Mouse (Mus musculus): ENCODE measurements around the gene Mxi1. TPM values are rescaled to one million over a fixed set of nuclear protein-coding genes. Genes with fewer than 3 reads are reported as not detected.

Gene Mxi1
- 4.5 TPM for polyA plus RNA-seq (2015; fragmentation: Illumina TruSeq; extraction: RNeasy Lipid Tissue Mini Kit (QIAGEN cat#74804); ENCODE audit: insufficient read depth, low read depth, low replicate concordance)

GRCm38 (mm10) chr19:53310348-53310747 is at the start of gene Mxi1:
Mxi1 (plus strand) TSS chr19:53310518.

GRCm38 (mm10) chr19:53371666-53372065 is 61.3 kb downstream of the Mxi1 start, which contains the start of gene Gm10197:
Gm10197 (minus strand) TSS chr19:53371766.

GRCm38 (mm10) chr19:53390495-53391007 is 80.2 kb downstream of the Mxi1 start, which contains the start of gene Smndc1:
Smndc1 (minus strand) TSS chr19:53390578.

Other genes with a start within 250 kb of the Mxi1 start
- 11.5 TPM for gene Add3, start 170.1 kb upstream of the Mxi1 start, polyA plus RNA-seq (2015; fragmentation: Illumina TruSeq; extraction: RNeasy Lipid Tissue Mini Kit (QIAGEN cat#74804); ENCODE audit: insufficient read depth, low read depth, low replicate concordance)
- not detected for gene Gm10197, start 61.2 kb downstream of the Mxi1 start, polyA plus RNA-seq (2015; fragmentation: Illumina TruSeq; extraction: RNeasy Lipid Tissue Mini Kit (QIAGEN cat#74804); ENCODE audit: insufficient read depth, low read depth, low replicate concordance)
- 7.1 TPM for gene Smndc1, start 80.1 kb downstream of the Mxi1 start, polyA plus RNA-seq (2015; fragmentation: Illumina TruSeq; extraction: RNeasy Lipid Tissue Mini Kit (QIAGEN cat#74804); ENCODE audit: insufficient read depth, low read depth, low replicate concordance)
- 1.9 TPM for gene Dusp5, start 218.6 kb downstream of the Mxi1 start, polyA plus RNA-seq (2015; fragmentation: Illumina TruSeq; extraction: RNeasy Lipid Tissue Mini Kit (QIAGEN cat#74804); ENCODE audit: insufficient read depth, low read depth, low replicate concordance)

All from pancreas, adult 10 weeks (tissue).